Mouse (Mus musculus): ENCODE data around the gene Rreb1. TPM values are rescaled to one million over a fixed set of nuclear protein-coding genes. Genes with fewer than 3 reads are reported as not detected.
A peak's percentile ranks its signal among the peaks of the same experiment; 100 is the strongest.

Rreb1 gene
- polyA plus RNA-seq, 1 experiment from 2014 or later = 2.6 TPM

DNA sequence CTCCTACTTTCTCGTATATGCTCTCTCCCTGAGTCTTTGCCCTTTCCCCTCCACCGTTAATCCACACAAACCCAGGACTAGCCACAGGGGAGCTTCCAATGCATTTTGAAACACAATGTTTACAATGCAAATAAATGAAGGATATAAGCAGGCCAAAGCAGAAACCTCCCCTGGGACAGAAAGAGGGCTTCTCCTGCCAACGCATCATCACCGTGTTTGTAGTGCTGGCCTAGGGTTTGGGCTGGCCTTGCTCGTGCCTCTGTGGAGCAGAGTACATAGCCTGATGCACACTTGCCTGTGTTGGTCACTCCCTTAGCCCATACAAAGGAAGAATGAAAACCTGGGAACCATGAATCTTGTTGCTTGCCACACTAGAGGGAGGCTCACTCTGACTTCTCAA is 162.4 kb downstream of the Rreb1 start:
- 52% methylated on average over 5 of the region's 5 CpGs for WGBS
- ATAC-seq = no peak
- H3K9me3 ChIP-seq (replicated peaks; ENCODE audit: control insufficient read depth, low read length, poor library complexity, severe bottlenecking) = 0 out of 2 replicates have a peak, but pooled peaks cover 4% of the 10 kb centered on the region
- H3K27me3 ChIP-seq (ENCODE audit: control insufficient read depth, insufficient read depth, low read depth, low read length) = no peaks in the 10 kb centered on the region
- H3K36me3 ChIP-seq (ENCODE audit: control insufficient read depth, insufficient read depth, low read length) = no peaks in the 10 kb centered on the region
- H3K9ac ChIP-seq (ENCODE audit: low read depth, low read length) = no peak overlapping the region
- no peak overlapping the region for H3K27ac ChIP-seq (ENCODE audit: low read length)
- H3K4me2 ChIP-seq (ENCODE audit: low read length) = no peak overlapping the region
- no peak overlapping the region for H3K4me3 ChIP-seq (ENCODE audit: low read depth, low read length)
- no peaks in the 10 kb centered on the region for H3K4me1 ChIP-seq (ENCODE audit: control insufficient read depth, insufficient read depth, low read length)

DNA sequence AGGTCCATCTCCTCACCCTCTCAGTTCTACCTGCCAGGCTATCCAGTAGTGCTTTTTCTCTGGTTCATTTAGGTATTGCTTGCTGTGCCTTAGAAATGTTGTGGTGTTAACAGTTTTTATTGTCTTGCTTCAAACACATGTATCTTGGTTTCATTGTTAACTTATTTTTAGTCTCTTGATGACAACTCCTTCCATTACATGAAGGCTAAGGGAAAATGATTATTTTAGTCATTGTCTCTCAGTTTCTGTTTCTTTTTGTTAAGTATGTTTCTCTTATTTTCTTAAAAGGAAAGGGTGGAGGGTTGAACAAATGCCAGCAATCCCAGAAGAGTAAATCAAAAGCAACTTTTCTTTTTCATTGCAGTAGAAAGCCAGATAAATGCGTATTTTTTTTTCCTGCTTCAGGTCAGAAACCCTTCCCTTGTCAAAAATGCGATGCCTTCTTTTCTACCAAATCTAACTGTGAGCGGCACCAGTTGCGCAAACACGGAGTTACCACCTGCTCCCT is 163.0 kb downstream of the Rreb1 start:
- H3K9ac ChIP-seq (ENCODE audit: low read depth, low read length) = no peak overlapping the region
- H3K4me2 ChIP-seq (ENCODE audit: low read length) = no peak overlapping the region
- no peak overlapping the region for H3K4me3 ChIP-seq (ENCODE audit: low read depth, low read length)
- H3K4me1 ChIP-seq (ENCODE audit: control insufficient read depth, insufficient read depth, low read length) = no peaks in the 10 kb centered on the region
- no peaks in the 10 kb centered on the region for H3K36me3 ChIP-seq (ENCODE audit: control insufficient read depth, insufficient read depth, low read length)
- H3K27me3 ChIP-seq (ENCODE audit: control insufficient read depth, insufficient read depth, low read depth, low read length) = no peaks in the 10 kb centered on the region
- H3K9me3 ChIP-seq (replicated peaks; ENCODE audit: control insufficient read depth, low read length, poor library complexity, severe bottlenecking) = 0 out of 2 replicates have a peak, but pooled peaks cover 4% of the 10 kb centered on the region
- 77% methylated on average over 5 of the region's 5 CpGs for WGBS
- no peak overlapping the region for H3K27ac ChIP-seq (ENCODE audit: low read length)
- no peak for ATAC-seq

DNA sequence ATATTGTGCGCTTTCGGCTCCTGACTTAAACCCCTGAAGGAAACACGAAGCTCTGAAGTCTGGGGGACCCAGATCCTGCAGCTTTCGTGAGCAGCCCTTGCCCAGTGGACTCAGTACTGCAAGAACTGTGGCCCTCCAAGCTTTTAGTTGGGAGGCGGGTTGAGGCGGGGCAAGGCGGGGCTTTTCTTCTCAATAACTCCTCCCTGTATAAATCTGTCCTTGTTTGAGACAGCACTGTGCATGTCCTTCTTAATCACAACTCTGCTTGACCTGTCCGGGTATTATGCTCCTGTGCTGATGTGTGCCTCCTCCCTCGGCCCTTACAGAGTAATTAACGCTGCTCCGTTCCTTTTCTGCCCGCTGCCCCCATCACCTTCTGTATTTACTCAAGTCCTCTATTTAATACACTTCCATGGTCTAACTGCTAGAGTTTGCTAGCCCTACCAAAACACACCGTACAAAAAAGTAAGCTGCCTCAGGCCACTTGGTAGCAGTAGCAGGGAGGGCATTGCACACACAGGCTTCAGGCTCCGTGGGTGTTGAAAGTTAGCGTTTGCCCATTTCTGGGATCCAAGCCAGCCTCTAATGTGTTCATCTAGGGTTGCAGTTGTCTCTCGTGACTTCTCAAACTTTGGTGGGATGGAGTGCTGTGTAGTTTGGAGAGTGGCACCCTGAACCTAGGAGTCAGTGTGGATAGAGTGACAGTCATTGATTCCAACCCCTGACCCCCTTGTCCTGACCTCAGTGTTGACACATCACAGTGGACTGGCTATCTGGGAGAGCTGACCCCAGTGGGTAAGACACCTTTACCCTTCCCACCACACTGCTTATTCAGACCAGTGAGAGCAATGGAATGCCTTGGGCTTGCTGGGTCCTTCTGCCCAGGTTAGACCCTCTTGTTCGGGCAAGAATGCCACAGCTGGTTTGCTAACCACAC is 164.0 kb downstream of the Rreb1 start:
- H3K9me3 ChIP-seq (replicated peaks; ENCODE audit: control insufficient read depth, low read length, poor library complexity, severe bottlenecking) = 0 out of 2 replicates have a peak, but pooled peaks cover 4% of the 10 kb centered on the region

DNA sequence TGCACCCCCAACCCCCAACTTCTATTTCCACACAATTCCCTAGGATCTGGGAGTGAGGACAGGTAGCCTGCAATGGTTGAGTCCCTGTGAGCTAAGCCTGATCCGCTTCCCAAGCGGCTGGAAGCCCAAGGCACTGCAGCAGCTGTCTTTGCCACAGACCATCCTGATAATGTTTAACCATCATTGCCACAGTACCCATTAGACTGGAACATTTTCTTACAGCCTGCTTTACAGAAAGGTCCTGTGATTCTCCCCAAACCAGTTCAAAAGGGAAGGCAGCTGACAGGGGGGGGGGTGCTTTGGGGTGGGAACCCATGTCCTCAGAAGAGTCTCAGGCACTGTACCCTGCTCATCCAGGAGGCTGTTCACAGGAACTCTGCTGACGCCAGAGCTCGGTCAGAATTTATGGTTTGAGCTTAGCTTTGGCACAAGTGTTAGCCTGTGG is 164.7 kb downstream of the Rreb1 start:
- Histone ChIP-seq H3K9ac (ENCODE audit: low read depth, low read length) (no peak overlapping the region), H3K4me2 (ENCODE audit: low read length) (no peak overlapping the region), H3K9me3 (replicated peaks; ENCODE audit: control insufficient read depth, low read length, poor library complexity, severe bottlenecking) (0 out of 2 replicates have a peak, but pooled peaks cover 4% of the 10 kb centered on the region), H3K36me3 (ENCODE audit: control insufficient read depth, insufficient read depth, low read length) (no peaks in the 10 kb centered on the region), H3K4me1 (ENCODE audit: control insufficient read depth, insufficient read depth, low read length) (no peaks in the 10 kb centered on the region), H3K4me3 (ENCODE audit: low read depth, low read length) (no peak overlapping the region), H3K27me3 (ENCODE audit: control insufficient read depth, insufficient read depth, low read depth, low read length) (no peaks in the 10 kb centered on the region), H3K27ac (ENCODE audit: low read length) (no peak overlapping the region)
- 87% methylated on average over 4 of the region's 4 CpGs for WGBS
- ATAC-seq = no peak

More for the DNA sequence above, 164.0 kb downstream of the Rreb1 start:
- H3K4me1 ChIP-seq (ENCODE audit: control insufficient read depth, insufficient read depth, low read length) = no peaks in the 10 kb centered on the region
- no peak overlapping the region for H3K27ac ChIP-seq (ENCODE audit: low read length)
- ATAC-seq = no peak
- no peak overlapping the region for H3K4me3 ChIP-seq (ENCODE audit: low read depth, low read length)
- H3K9ac ChIP-seq (ENCODE audit: low read depth, low read length) = no peak overlapping the region
- WGBS = 66% methylated on average over 17 of the region's 17 CpGs
- H3K4me2 ChIP-seq (ENCODE audit: low read length) = no peak overlapping the region
- H3K27me3 ChIP-seq (ENCODE audit: control insufficient read depth, insufficient read depth, low read depth, low read length) = no peaks in the 10 kb centered on the region
- H3K36me3 ChIP-seq (ENCODE audit: control insufficient read depth, insufficient read depth, low read length) = no peaks in the 10 kb centered on the region

DNA sequence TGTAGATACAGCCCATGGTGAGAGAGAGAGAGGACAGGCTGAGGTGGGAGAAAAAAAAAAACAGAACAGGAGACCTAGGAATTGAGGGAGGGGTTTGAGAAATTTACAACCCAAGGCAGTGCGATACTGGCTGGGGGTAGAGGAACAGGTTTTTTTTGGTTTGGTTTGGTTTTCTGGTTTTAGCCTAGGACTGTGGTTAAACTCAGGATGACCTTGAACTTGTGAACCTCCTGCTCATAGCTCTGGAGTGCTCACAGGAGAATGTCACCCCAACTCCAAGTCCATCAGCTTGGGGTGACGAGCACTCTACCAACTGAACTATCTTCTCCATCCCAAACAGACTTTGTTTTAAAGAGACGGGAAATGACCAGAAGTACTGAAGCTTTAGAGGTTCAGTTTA is 165.3 kb downstream of the Rreb1 start:
- 96% methylated on average over 3 of the region's 3 CpGs for WGBS
- no peak overlapping the region for H3K4me3 ChIP-seq (ENCODE audit: low read depth, low read length)
- H3K27me3 ChIP-seq (ENCODE audit: control insufficient read depth, insufficient read depth, low read depth, low read length) = no peaks in the 10 kb centered on the region
- H3K4me2 ChIP-seq (ENCODE audit: low read length) = no peak overlapping the region
- H3K9me3 ChIP-seq (replicated peaks; ENCODE audit: control insufficient read depth, low read length, poor library complexity, severe bottlenecking) = 0 out of 2 replicates have a peak, but pooled peaks cover 4% of the 10 kb centered on the region
- ATAC-seq = no peak
- H3K4me1 ChIP-seq (ENCODE audit: control insufficient read depth, insufficient read depth, low read length) = no peaks in the 10 kb centered on the region
- no peak overlapping the region for H3K9ac ChIP-seq (ENCODE audit: low read depth, low read length)
- H3K36me3 ChIP-seq (ENCODE audit: control insufficient read depth, insufficient read depth, low read length) = no peaks in the 10 kb centered on the region
- no peak overlapping the region for H3K27ac ChIP-seq (ENCODE audit: low read length)

DNA sequence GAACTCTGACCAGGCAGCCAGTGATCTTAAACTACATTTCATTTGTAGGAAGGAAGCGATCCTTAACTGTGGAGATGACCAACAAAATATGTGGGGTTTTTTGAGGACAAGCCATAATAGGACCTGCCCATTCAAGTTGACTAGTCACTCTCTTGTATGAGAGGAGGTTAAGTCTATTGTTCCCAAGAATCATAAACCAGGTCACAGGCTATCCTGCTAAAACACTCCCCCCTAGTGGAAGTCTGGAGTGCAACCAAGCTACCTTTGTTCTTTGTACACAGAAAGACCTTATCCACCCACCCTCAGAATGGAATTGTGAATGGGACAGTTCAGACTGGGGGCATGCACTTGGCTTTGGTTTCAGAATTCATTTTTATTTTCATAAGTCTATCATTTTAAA is 166.1 kb downstream of the Rreb1 start:
- whole genome bisulfite sequencing = 70% methylated on average over 1 of the region's 1 CpGs
- H3K27me3 ChIP-seq (ENCODE audit: control insufficient read depth, insufficient read depth, low read depth, low read length) = no peaks in the 10 kb centered on the region
- no peak for ATAC-seq
- 0 out of 2 replicates have a peak, but pooled peaks cover under 1% of the 10 kb centered on the region for H3K9me3 ChIP-seq (replicated peaks; ENCODE audit: control insufficient read depth, low read length, poor library complexity, severe bottlenecking)
- H3K27ac ChIP-seq (ENCODE audit: low read length) = no peak overlapping the region
- H3K4me1 ChIP-seq (ENCODE audit: control insufficient read depth, insufficient read depth, low read length) = no peaks in the 10 kb centered on the region
- H3K4me2 ChIP-seq (ENCODE audit: low read length) = no peak overlapping the region
- H3K36me3 ChIP-seq (ENCODE audit: control insufficient read depth, insufficient read depth, low read length) = no peaks in the 10 kb centered on the region
- H3K4me3 ChIP-seq (ENCODE audit: low read depth, low read length) = no peak overlapping the region
- H3K9ac ChIP-seq (ENCODE audit: low read depth, low read length) = no peak overlapping the region

DNA sequence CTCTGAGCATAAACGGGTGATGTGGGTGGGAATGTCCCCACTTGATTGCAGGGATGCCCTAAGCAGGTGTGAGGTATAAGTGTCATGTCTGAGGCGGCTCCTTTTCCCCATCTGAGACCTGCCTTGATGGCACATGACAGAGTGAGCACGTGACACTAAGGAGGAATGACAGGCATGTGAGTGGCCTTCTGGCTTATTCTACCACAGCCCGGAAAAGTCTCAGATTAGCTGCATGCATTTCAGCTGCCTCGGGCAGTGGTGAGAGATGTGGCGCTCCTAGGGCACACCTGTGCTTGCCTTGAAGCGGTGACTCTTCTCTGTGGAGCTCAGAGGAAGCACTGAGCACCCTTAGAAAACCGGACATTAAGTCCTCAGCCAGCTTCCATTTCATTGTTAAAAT is 167.2 kb downstream of the Rreb1 start:
- H3K27me3 ChIP-seq (ENCODE audit: control insufficient read depth, insufficient read depth, low read depth, low read length) = no peaks in the 10 kb centered on the region
- H3K4me1 ChIP-seq (ENCODE audit: control insufficient read depth, insufficient read depth, low read length) = no peaks in the 10 kb centered on the region
- H3K4me3 ChIP-seq (ENCODE audit: low read depth, low read length) = no peak overlapping the region
- no peak overlapping the region for H3K9ac ChIP-seq (ENCODE audit: low read depth, low read length)
- H3K27ac ChIP-seq (ENCODE audit: low read length) = no peak overlapping the region
- no peak overlapping the region for H3K4me2 ChIP-seq (ENCODE audit: low read length)
- H3K9me3 ChIP-seq (replicated peaks; ENCODE audit: control insufficient read depth, low read length, poor library complexity, severe bottlenecking) = no peaks in the 10 kb centered on the region
- H3K36me3 ChIP-seq (ENCODE audit: control insufficient read depth, insufficient read depth, low read length) = no peaks in the 10 kb centered on the region
- ATAC-seq = no peak
- 78% methylated on average over 8 of the region's 8 CpGs for WGBS

DNA sequence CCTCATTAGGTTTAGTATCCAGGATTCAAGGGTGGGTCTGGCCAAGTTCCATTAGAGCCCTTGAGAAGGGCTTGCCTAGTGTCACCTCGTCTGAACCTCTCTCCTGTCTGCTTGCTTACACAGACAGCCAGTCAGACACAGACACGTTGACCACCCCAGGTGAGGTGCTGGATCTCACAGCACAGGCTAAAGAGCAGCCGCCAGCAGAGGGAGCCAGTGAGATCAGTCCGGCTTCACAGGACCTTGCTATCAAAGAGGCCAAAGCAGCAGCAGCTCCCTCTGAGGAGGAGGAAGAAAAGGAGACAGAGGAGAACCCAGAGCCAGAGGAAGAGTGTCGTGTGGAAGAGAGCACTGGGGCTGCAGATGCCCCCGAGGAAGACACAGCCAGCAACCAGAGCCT is 168.5 kb downstream of the Rreb1 start:
- Histone ChIP-seq H3K4me2 (ENCODE audit: low read length) (no peak overlapping the region), H3K36me3 (ENCODE audit: control insufficient read depth, insufficient read depth, low read length) (no peaks in the 10 kb centered on the region), H3K27ac (ENCODE audit: low read length) (no peak overlapping the region), H3K27me3 (ENCODE audit: control insufficient read depth, insufficient read depth, low read depth, low read length) (no peaks in the 10 kb centered on the region), H3K9ac (ENCODE audit: low read depth, low read length) (no peak overlapping the region), H3K9me3 (replicated peaks; ENCODE audit: control insufficient read depth, low read length, poor library complexity, severe bottlenecking) (no peaks in the 10 kb centered on the region), H3K4me1 (ENCODE audit: control insufficient read depth, insufficient read depth, low read length) (no peaks in the 10 kb centered on the region), H3K4me3 (ENCODE audit: low read depth, low read length) (no peak overlapping the region)
- WGBS = 21% methylated on average over 6 of the region's 6 CpGs
- ATAC-seq = peak; percentile 57

DNA sequence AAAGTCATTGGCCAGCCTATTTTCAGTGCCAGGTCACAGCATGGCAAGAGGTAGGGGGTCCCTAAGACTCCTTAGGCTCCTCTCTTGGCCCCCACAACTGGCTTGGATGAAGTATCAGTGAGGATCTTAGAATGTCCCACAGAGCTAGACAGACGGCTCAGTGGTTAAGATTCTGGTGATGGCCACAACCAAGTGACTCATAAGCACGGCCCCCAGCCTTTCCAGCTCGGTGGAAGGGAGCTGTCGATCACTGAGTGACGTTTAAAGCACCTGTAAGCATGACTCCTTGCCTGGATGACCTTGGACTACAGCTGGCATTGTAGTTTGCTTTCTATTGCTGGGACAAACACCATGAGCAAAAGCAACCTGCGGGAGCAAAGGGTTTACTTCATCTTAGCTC is 174.8 kb downstream of the Rreb1 start:
- 85% methylated on average over 6 of the region's 6 CpGs for WGBS
- no peaks in the 10 kb centered on the region for H3K4me1 ChIP-seq (ENCODE audit: control insufficient read depth, insufficient read depth, low read length)
- no peaks in the 10 kb centered on the region for H3K9me3 ChIP-seq (replicated peaks; ENCODE audit: control insufficient read depth, low read length, poor library complexity, severe bottlenecking)
- H3K4me2 ChIP-seq (ENCODE audit: low read length) = no peak overlapping the region
- no peak overlapping the region for H3K9ac ChIP-seq (ENCODE audit: low read depth, low read length)
- H3K27ac ChIP-seq (ENCODE audit: low read length) = no peak overlapping the region
- H3K4me3 ChIP-seq (ENCODE audit: low read depth, low read length) = no peak overlapping the region
- no peak for ATAC-seq
- no peaks in the 10 kb centered on the region for H3K27me3 ChIP-seq (ENCODE audit: control insufficient read depth, insufficient read depth, low read depth, low read length)
- H3K36me3 ChIP-seq (ENCODE audit: control insufficient read depth, insufficient read depth, low read length) = no peaks in the 10 kb centered on the region
